Mouse (Mus musculus): ENCODE measurements at regions not wholly inside any gene's neighbourhood (a gene's known extent, or its start where the extent isn't known, plus 50 kb on each side); places are given as distances from the start of the nearest gene placed in this dataset.

DNA sequence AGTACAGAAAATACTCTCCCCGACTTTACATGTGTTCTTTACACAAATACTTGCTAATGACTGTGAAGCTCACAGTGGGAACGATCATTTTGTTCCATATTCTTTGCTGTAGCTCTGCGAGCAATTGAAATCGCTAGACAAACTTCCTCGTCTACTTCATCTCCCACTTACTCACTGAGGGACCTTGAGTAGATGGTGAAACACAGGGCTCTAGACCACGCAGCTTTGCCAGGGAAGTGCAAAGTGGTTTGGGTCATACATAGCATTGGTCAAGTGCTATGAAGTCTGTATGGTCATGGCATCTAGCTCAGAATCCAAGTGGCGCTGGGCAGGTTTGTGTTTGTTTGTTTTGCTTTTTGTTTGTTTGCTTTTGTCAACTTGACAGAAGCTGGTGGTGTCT, 1174.0 kb upstream of the A1bg start:
- DNase-seq (ENCODE audit: low read depth, low spot score): no peak

DNA sequence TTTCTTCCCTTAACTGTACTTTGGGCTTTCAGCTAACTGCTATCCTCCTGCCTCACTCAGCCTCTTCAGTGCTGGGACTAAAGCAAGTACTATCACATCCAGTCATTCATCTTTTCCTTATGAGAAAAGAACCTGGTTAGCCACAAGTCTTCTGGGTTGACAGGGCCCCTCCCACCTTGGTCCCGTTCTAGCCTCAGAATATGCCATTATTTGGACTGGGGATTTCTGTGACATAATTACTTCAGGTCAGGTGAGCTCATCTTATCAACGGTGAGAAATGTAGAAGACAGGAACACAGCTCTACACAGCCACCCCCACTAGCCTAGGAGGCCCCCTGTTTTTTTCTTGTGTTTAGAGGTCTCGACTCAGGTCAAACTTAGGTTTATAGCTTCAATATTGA, 1172.4 kb upstream of the A1bg start:
- no peak for DNase-seq (ENCODE audit: low read depth, low spot score)

DNA sequence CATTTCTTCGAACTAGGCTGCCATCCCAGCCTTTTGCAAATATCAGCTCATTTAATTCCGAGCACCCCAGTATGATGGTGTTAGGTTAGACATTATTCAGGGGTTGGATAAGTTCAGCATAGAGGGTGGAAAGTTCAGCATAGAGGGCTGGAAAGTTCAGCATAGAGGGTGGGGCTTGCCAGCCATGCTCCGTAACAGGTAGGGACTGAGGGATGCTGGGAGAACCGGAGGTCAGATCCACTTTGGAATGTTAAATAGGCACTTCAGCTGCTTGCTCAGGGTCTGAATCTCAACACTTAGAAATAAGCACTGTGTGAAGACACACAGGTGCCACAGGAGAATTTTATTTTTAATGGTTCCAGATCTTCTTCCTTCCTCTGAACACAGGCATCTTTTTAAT, 1170.9 kb upstream of the A1bg start:
- peak; percentile 41 for DNase-seq (ENCODE audit: low read depth, low spot score)

GRCm38 (mm10) chr15:62092671-62093185, 1169.9 kb upstream of the A1bg start:
- peak; percentile 98 for DNase-seq (ENCODE audit: low read depth, low spot score)

DNA sequence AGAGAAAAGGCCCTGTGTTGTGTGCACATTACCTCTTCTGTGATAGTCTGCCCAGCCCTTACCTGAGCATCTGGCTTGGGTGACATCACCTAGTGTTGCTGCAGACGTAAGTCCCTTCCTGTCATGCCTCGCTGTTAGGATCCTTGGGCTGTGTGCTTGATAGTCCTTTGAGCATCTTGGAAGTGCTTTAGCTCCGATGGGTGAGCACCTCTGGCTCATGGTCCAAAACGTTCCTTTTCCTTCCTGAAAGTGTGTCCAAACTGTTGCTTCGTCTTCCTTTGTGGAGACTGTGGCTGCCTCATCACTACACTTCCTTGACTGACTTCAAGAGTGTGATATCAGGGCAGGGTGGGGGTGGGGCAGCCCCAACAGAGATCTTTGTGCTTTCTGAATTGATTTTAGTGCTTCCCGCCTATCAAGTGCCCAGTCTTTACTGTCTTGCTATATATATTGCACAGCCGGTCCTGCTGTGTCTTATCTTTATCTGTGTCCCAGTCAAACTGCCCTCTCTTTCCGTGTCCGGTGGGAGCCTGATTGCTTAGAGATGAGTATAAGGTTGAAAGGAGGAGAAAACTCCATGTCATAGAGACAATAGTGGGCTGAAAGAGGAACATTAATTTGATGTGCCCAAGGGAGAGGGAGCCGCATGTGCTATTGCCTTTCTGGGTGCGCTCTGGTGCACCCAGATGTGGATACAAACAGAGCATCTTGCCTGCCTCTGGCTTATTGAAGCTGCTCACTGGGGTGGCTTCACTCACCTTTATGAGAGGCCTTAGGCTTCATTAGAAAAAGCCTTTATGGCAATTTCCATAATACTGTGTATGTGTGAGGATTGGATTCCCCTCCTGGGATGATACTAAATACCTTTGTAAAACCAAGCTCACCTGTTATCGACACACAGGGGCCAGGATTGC, 1169.2 kb upstream of the A1bg start:
- no peak for DNase-seq (ENCODE audit: low read depth, low spot score)

GRCm38 (mm10) chr15:62091144-62091543, 1168.3 kb upstream of the A1bg start:
- DNase-seq (ENCODE audit: low read depth, low spot score): no peak

- DNase-seq (ENCODE audit: low read depth, low spot score): no peak
Observed at GRCm38 (mm10) chr15:62088341-62088740, 1165.5 kb upstream of the A1bg start.

- DNase-seq (ENCODE audit: low read depth, low spot score): peak; percentile 65
Observed at GRCm38 (mm10) chr15:62087755-62088154, 1164.9 kb upstream of the A1bg start.

DNA sequence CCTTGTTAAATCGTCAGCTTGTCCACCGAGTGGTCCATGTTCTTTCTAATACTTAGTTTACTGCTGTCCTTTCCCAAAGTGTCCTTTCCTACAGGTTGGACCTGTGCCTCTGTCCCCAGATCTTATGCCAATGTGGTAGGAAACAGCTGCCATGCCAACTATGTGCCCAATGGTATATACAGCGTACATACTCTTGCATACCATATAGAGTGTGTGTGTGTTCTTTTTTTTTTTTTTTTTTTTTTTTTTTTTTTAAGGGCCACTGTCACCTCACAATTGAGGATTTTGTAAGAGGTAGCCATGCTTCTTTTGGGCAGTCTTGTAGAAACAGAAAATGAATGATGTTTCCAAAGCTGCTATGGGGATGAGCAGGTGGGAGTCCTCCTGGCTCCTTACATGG, 1163.2 kb upstream of the A1bg start:
- no peak for DNase-seq (ENCODE audit: low read depth, low spot score)

DNA sequence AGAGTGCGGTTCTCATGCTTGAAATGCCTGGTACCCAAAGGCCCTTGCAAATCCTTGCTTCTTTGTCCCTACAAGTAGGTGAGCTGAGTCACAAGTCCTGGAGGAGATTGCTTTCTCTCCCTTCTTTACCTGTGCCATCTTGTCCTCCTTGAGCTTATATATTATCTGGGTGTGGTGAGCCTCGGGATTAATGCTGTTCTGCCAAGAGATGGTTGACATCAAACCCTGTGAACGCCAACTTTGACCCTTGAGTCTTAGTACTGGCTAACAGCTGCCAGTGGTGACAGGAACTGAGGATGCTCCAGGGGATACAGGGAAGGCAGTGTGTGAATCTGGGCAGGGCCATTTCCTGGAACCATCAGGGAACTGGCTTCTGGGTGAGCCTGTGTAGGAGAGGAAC, 1160.5 kb upstream of the A1bg start:
- DNase-seq (ENCODE audit: low read depth, low spot score): no peak

- DNase-seq (ENCODE audit: low read depth, low spot score): no peak
Observed at GRCm38 (mm10) chr15:62082539-62082938, 1159.7 kb upstream of the A1bg start.

DNA sequence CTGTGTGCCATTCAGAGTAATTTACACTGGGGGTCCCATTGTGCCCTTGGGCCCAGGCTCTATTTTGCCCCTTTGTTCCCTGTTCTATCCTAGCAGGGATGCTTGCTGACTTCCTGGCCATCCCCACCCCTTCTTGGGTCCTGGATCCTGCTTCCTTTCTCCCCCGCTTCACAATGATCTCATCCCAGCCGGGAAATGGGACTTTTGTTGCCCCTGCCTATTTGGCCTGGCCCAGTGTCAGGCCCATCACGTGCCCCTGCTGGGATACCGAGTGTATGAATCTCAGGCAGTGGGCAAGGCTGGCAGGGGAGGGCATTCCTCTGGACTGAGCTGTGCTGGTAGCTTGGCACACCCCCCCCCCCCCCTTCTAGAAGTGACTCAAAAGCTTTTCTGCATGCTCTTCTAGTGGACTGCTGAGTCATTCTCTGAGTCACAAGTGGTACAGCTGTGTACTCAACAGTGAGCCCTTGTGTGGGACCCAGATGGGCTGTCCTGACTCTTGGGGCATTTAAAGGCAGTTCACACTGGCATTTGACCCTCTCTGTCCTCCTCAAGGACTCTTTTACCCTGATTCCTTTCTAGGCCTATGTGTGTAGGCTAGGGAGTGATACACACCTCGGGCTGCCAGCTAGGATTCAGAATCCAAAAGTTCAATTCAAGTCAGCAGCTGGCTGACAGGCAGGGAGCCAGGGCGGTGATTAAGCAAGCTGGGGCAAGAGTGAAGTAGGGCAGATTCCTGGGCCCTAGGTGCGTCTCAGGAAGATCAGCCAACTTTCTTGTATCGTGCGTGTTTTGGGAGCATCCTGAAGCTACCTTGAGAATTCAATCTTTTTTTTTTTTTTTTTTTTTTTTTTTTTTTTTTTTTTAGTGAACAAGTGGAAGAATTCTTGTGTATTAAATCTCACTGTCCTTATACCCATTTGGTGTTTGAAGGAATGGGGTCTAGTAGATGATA, 1156.6 kb upstream of the A1bg start:
- DNase-seq (ENCODE audit: low read depth, low spot score): peak; percentile 55

DNA sequence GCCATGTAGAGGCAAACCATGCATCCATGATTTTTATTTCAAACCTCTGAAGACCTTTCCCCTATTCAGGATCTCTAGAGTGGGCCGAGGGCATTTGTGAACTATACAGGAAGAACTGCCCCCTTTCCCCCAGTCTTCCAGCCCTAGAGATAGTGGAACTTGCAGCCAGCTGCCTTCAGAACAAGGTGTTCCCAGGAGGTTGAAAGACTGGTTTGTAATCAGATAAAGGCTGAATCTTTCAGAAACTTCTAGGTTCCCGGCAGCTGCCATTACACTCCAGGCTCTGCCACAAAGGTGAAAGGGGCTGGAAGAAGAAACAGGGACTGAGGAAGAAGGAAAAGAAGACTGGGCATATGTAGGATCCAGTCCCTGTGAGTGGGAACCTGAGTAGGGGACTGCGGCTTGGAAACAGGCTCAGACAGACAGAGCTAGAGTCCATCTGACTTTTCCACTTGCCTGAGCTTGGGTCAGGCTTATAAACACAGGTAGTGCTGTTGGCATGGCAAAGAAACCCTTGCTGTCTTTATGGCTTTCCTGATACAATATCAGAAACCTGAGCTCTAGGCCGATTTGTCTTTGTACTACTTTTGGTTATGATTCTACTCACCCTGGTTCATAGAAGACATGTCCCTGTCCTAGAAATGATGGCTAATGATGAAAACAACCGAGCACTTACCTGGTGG, 1153.9 kb upstream of the A1bg start:
- no peak for DNase-seq (ENCODE audit: low read depth, low spot score)

DNA sequence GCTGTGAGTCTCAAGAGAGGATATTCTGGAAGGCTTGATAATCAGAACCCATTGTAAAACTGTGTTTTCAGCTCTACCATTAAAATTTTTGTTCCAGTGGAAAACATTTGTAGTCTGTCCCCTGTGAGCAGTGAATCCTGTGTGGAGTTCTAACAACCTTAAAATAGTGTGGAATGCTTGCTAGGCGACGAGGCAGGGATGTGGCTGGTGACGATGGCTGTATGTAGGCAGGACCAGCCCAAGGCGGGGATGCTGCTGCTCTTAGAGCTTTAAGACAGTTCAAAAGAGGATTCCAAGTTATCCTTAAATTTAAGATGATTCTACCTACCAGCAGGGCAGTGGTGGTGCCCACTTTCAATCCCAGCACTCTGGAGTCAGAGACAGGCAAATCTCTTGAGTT, 1151.9 kb upstream of the A1bg start:
- no peak for DNase-seq (ENCODE audit: low read depth, low spot score)

GRCm38 (mm10) chr15:62073595-62073994, 1150.8 kb upstream of the A1bg start:
- DNase-seq (ENCODE audit: low read depth, low spot score): no peak

DNA sequence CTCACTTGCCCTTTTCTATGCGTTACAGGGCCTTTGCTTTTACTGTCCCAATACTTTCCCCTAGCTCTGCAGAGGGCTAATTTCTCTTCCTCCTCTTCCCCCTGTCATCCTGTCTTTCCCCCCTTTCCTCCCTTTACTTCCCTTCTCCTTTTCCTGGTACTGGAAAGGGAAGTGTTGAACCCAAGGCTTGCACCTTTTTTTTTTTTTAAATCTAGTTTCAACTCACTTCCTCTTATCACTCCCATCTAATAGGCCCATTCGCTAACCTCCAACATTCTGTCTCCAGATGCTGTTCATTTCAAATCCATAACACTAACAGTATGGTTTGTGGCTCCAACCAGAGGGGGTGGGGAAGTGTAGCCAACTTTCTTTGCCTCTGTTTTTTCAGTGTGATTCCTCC, 1148.5 kb upstream of the A1bg start:
- DNase-seq (ENCODE audit: low read depth, low spot score): no peak

- no peak for DNase-seq (ENCODE audit: low read depth, low spot score)
Observed at GRCm38 (mm10) chr15:62068422-62069160, 1145.8 kb upstream of the A1bg start.

- no peak for DNase-seq (ENCODE audit: low read depth, low spot score)
Observed at GRCm38 (mm10) chr15:62064399-62064798, 1141.6 kb upstream of the A1bg start.

GRCm38 (mm10) chr15:62057449-62057848, 1134.6 kb upstream of the A1bg start:
- no peak for DNase-seq (ENCODE audit: low read depth, low spot score)

DNA sequence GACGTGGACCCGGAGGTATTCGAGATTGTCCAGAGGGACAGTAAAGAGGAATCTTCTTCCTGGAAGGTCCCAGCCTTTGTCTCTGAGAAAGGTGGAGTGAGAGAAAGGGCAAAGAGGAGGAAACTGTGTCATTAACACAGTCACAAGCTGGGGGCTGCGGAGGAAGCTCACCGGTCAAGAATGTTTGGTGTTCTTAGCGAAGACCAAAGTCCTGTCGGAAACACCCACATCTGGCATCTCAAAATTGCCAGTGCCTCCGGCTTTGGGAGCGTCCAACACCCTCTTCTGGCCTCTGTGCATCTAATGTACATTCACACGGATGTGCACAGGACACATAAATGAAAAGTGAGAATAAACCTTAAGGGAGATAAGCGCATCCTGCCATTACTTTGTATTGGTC, 1134.1 kb upstream of the A1bg start:
- DNase-seq (ENCODE audit: low read depth, low spot score): peak; percentile 64

GRCm38 (mm10) chr15:62056401-62056800, 1133.6 kb upstream of the A1bg start:
- no peak for DNase-seq (ENCODE audit: low read depth, low spot score)

All from ZHBTc4 (cell line).